Mouse (Mus musculus) forebrain, embryonic 16.5 days (tissue): Measurements from ENCODE around the gene Mid1. TPM values are rescaled to one million over a fixed set of nuclear protein-coding genes. Genes with fewer than 3 reads are reported as not detected.

Source experiments
- polyA plus RNA-seq: library from polyadenylated mRNA; unstranded; fragments of >200 nt; fragmentation: Nextera tagmentation; extraction: Ambion mirVana; gene quantifications from 2 replicates; pipeline ENCODE4 v1.2.1, GENCODE M21; 2015

Mid1 gene
- polyA plus RNA-seq, 1 experiment from 2014 or later, result 10.0 TPM

Other genes with a start within 250 kb of the Mid1 start
- not detected in 2 replicates for gene 4933400A11Rik, start 94.4 kb downstream of the Mid1 start, polyA plus RNA-seq